Mouse (Mus musculus) left cerebral cortex, adult 6 months (tissue): ENCODE results near the gene Map9. TPM values are rescaled to one million over a fixed set of nuclear protein-coding genes. Genes with fewer than 3 reads are reported as not detected.

ENCODE experiments used
- long read RNA-seq, 2 experiments: library from polyadenylated mRNA; unstranded; transcript quantifications; one replicate each; pipeline ENCODE4 v2.0.0; 2019 to 2020
- polyA plus RNA-seq: library from polyadenylated mRNA; unstranded; fragments of <200 nt; fragmentation: Nextera tagmentation; gene quantifications from 2 replicates; pipeline ENCODE4 v1.2.3, GENCODE M21; 2021

The Map9 gene
- polyA plus RNA-seq = 47.5 and 49.8 TPM in 2 replicates
- long read RNA-seq, experiment 1, full-length matches to known transcripts = 11 of 140 reads
- long read RNA-seq, experiment 1, partial matches to known transcripts = 109 of 140 reads
- long read RNA-seq, experiment 1, other reads (novel, unspliced or antisense) = 20 of 140 reads
- long read RNA-seq, experiment 2, partial matches to known transcripts = 99 of 129 reads
- long read RNA-seq, experiment 2, other reads (novel, unspliced or antisense) = 29 of 129 reads

GRCm38 (mm10) chr3:82357797-82358524 is at the start of gene Map9:
Gene Map9, plus strand, starts transcription at chr3:82358044.

Other genes with a start within 250 kb of the Map9 start
- 37.0 and 61.2 TPM in 2 replicates for gene Gucy1a1, start 212.3 kb upstream of the Map9 start, polyA plus RNA-seq
- 1.6 and 3.1 TPM in 2 replicates for gene Npy2r, start 190.0 kb downstream of the Map9 start, polyA plus RNA-seq